Mouse (Mus musculus) heart, embryonic 15.5 days (tissue): ENCODE data around the gene Camta1. TPM values are rescaled to one million over a fixed set of nuclear protein-coding genes. Genes with fewer than 3 reads are reported as not detected.
A peak's percentile ranks its signal among the peaks of the same experiment; 100 is the strongest.

Experiments used
- ATAC-seq: fragments of 200-750 bp; cut with Nextera tagmentation; replicated peaks from 2 replicates; pipeline ENCODE4 v1.8.0; 2017; ENCODE audit warnings: low read depth, moderate TSS enrichment; ENCODE audit not compliant: insufficient number of reproducible peaks, insufficient read depth, low FRiP score
- H3K27ac ChIP-seq: fragments of 300-500 bp; sonication (generic); 2 replicates; pipeline ENCODE4 v1.5.1; 2015; ENCODE audit warnings: mild to moderate bottlenecking, inconsistent platforms
- H3K27me3 ChIP-seq: fragments of 300-500 bp; sonication (generic); 2 replicates; pipeline ENCODE4 v1.6.1; 2015; ENCODE audit warnings: inconsistent platforms
- H3K36me3 ChIP-seq: fragments of 300-500 bp; sonication (generic); 2 replicates; pipeline ENCODE4 v1.6.1; 2015; ENCODE audit warnings: mild to moderate bottlenecking, inconsistent platforms
- H3K4me1 ChIP-seq: fragments of 300-500 bp; sonication (generic); replicated peaks from 2 replicates; pipeline ENCODE4 v1.6.1; 2015; ENCODE audit warnings: inconsistent platforms
- H3K4me2 ChIP-seq: fragments of 300-500 bp; sonication (generic); 2 replicates; pipeline ENCODE4 v1.6.1; 2015; ENCODE audit warnings: inconsistent platforms, mild to moderate bottlenecking, moderate library complexity
- H3K4me3 ChIP-seq: fragments of 300-500 bp; sonication (generic); 2 replicates; pipeline ENCODE4 v1.5.1; 2015; ENCODE audit warnings: mild to moderate bottlenecking, inconsistent platforms
- H3K9ac ChIP-seq: fragments of 300-500 bp; sonication (generic); 2 replicates; pipeline ENCODE4 v1.6.1; 2015; ENCODE audit warnings: mild to moderate bottlenecking, inconsistent platforms
- H3K9me3 ChIP-seq: fragments of 300-500 bp; sonication (generic); replicated peaks from 2 replicates; pipeline ENCODE4 v1.6.1; 2016; ENCODE audit warnings: inconsistent platforms
- WGBS: fragments of 180-500 bp; shearing (Covaris S2); methylation state at CpG from one replicate; pipeline ENCODE4 v1.1.7; 2015; ENCODE audit warnings: mixed read lengths; 5-methylcytosine and 5-hydroxymethylcytosine counted together
- polyA plus RNA-seq: library from polyadenylated mRNA; unstranded; fragments of >200 nt; fragmentation: Nextera tagmentation; extraction: Ambion mirVana; gene quantifications from 2 replicates; pipeline ENCODE4 v1.2.1, GENCODE M21; 2015

Gene Camta1
- polyA plus RNA-seq, 1 experiment from 2014 or later, result 165 TPM

GRCm38 (mm10) chr4:151310056-151310685 is 551.5 kb downstream of the Camta1 start:
- H3K27me3 ChIP-seq, result no peaks in the 10 kb centered on the region
- 58% methylated on average over 12 of the region's 12 CpGs for WGBS

DNA sequence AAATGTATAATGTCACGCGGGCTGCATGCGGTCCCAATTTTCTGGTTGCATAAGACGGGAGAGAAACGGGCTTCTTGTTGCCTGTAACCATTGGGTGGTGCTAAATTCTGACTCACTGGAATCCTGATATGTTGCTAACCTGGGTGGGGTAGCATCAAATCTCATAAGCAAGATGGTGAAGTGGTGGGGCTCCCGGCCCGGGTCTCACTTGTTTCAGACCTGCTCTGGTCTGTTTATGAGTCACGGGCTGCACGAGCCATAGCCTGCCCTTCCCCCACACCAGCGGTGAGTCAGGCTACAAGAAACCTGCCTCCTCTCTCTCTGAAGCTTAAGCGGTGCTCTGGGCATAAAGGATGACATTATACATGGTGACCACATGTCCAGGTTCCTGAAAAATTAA is 554.8 kb downstream of the Camta1 start:
- no peak for ATAC-seq
- 82% methylated on average over 11 of the region's 11 CpGs for WGBS
- no peak overlapping the region for H3K4me3 ChIP-seq

More at GRCm38 (mm10) chr4:151310056-151310685, 551.5 kb downstream of the Camta1 start:
- H3K4me2 ChIP-seq, result no peak overlapping the region
- no peak overlapping the region for H3K4me3 ChIP-seq
- no peak overlapping the region for H3K27ac ChIP-seq
- H3K36me3 ChIP-seq, result no peaks in the 10 kb centered on the region
- H3K9me3 ChIP-seq, result no peaks in the 10 kb centered on the region
- H3K4me1 ChIP-seq, result no peaks in the 10 kb centered on the region
- no peak for ATAC-seq
- no peak overlapping the region for H3K9ac ChIP-seq

DNA sequence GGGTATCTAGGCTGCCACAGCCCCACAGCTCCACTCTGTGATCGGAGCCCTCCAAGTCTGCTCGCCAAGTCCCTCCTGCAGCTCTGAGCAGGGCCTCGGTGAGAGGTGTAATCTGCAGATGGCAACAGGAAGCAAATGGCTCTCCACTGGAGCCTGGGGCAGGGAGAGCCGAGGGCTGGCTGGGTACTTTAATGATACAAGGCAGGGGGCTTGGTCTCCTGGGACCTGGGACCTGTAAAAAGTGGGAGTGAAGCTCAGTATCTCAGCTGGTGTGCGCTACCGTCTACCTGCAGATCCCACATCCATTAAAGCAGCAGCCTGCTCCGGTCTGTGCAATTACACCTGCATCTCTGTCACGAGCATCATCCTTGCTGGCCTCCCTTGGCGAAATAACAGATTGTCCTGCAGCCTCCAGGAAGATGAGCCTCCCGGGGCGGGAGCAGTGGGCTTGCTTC is 555.3 kb downstream of the Camta1 start:
- H3K4me1 ChIP-seq, result peaks cover 13% of the 10 kb centered on the region
- WGBS, result 50% methylated on average over 11 of the region's 11 CpGs
- no peak overlapping the region for H3K4me2 ChIP-seq
- H3K27ac ChIP-seq, result no peak overlapping the region
- H3K36me3 ChIP-seq, result no peaks in the 10 kb centered on the region
- no peak overlapping the region for H3K4me3 ChIP-seq
- ATAC-seq, result no peak
- H3K9me3 ChIP-seq, result no peaks in the 10 kb centered on the region
- H3K27me3 ChIP-seq, result no peaks in the 10 kb centered on the region; the same call in 1 of the 2 replicates
- no peak overlapping the region for H3K9ac ChIP-seq

More for the DNA sequence above, 554.8 kb downstream of the Camta1 start:
- Histone ChIP-seq H3K27ac (no peak overlapping the region), H3K4me2 (no peak overlapping the region), H3K4me1 (peaks cover 12% of the 10 kb centered on the region), H3K9me3 (no peaks in the 10 kb centered on the region), H3K9ac (no peak overlapping the region), H3K27me3 (no peaks in the 10 kb centered on the region), H3K36me3 (no peaks in the 10 kb centered on the region)

GRCm38 (mm10) chr4:151305761-151306160 is 555.9 kb downstream of the Camta1 start:
- no peak overlapping the region for H3K4me2 ChIP-seq
- no peak overlapping the region for H3K27ac ChIP-seq
- H3K4me1 ChIP-seq, result peaks cover 14% of the 10 kb centered on the region
- no peak overlapping the region for H3K9ac ChIP-seq
- 76% methylated on average over 6 of the region's 6 CpGs for WGBS
- no peak overlapping the region for H3K4me3 ChIP-seq
- H3K9me3 ChIP-seq, result no peaks in the 10 kb centered on the region
- no peaks in the 10 kb centered on the region for H3K36me3 ChIP-seq
- no peak for ATAC-seq
- no peaks in the 10 kb centered on the region; the same call in 1 of the 2 replicates for H3K27me3 ChIP-seq

DNA sequence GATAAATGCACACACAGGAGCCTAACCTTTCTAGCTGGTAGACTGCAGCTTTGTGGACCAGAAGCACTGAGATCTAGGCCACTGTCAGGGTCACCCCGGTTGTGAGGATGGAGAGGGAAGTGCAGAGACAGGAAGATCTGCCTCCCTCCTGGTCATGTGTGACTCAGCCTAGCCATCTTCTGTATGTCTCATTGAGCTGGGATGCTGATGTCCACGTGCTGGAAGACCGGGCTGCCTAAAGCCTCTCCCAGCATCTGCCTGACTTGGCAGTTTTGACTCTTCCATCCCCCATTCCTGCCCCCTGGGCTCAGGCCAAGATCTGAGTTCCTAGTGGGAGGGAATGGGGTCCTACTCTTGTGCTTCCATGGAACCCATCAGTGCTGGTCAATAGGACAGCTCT is 557.7 kb downstream of the Camta1 start:
- Histone ChIP-seq H3K4me2 (no peak overlapping the region), H3K9me3 (no peaks in the 10 kb centered on the region), H3K27ac (no peak overlapping the region), H3K27me3 (no peaks in the 10 kb centered on the region; the same call in none of the 2 replicates), H3K4me3 (no peak overlapping the region), H3K9ac (no peak overlapping the region), H3K4me1 (peaks cover 22% of the 10 kb centered on the region), H3K36me3 (no peaks in the 10 kb centered on the region)
- ATAC-seq, result no peak
- 82% methylated on average over 3 of the region's 3 CpGs for WGBS

GRCm38 (mm10) chr4:151303436-151303835 is 558.2 kb downstream of the Camta1 start:
- ATAC-seq, result no peak
- Histone ChIP-seq H3K36me3 (no peaks in the 10 kb centered on the region), H3K27me3 (no peaks in the 10 kb centered on the region; the same call in none of the 2 replicates), H3K9ac (no peak overlapping the region), H3K4me3 (no peak overlapping the region), H3K4me2 (no peak overlapping the region), H3K4me1 (peaks cover 27% of the 10 kb centered on the region), H3K27ac (no peak overlapping the region), H3K9me3 (no peaks in the 10 kb centered on the region)
- WGBS, result 66% methylated on average over 5 of the region's 5 CpGs

GRCm38 (mm10) chr4:151302195-151303126 is 559.2 kb downstream of the Camta1 start:
- Histone ChIP-seq H3K9ac (no peak overlapping the region), H3K4me2 (no peak overlapping the region; the same call in 1 of the 2 replicates), H3K27ac (peak overlapping the region; percentile 44; the same call in 1 of the 2 replicates), H3K27me3 (no peaks in the 10 kb centered on the region; the same call in none of the 2 replicates), H3K36me3 (no peaks in the 10 kb centered on the region), H3K4me1 (peaks cover 33% of the 10 kb centered on the region), H3K9me3 (no peaks in the 10 kb centered on the region), H3K4me3 (no peak overlapping the region)
- peak; percentile 12; the same call in 1 of the 2 replicates for ATAC-seq
- WGBS, result 33% methylated on average over 11 of the region's 11 CpGs

DNA sequence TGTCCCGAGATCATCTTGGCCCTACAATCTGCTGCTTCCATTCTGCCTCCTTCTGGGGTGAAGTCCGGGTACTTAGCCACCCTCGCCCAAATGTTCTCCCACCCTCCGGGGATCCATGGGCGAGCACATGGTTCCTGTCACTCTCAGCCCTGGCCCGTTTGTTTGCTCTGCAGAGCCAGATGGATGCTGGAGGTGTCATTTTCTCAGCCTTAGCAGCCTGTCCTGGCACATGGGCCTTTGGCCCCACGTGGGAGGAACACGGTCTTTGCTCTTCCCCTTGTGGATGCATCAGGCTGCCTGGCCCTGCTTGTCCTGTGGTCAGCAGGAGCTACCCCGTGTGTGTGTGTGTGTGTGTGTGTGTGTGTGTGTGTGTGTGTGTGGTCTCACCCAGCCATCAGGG is 560.3 kb downstream of the Camta1 start:
- H3K4me1 ChIP-seq, result peaks cover 38% of the 10 kb centered on the region
- no peaks in the 10 kb centered on the region; the same call in none of the 2 replicates for H3K27me3 ChIP-seq
- no peak for ATAC-seq
- H3K9me3 ChIP-seq, result no peaks in the 10 kb centered on the region
- no peak overlapping the region for H3K27ac ChIP-seq
- no peak overlapping the region for H3K4me3 ChIP-seq
- H3K36me3 ChIP-seq, result no peaks in the 10 kb centered on the region
- no peak overlapping the region for H3K9ac ChIP-seq
- WGBS, result 43% methylated on average over 9 of the region's 9 CpGs
- no peak overlapping the region for H3K4me2 ChIP-seq

DNA sequence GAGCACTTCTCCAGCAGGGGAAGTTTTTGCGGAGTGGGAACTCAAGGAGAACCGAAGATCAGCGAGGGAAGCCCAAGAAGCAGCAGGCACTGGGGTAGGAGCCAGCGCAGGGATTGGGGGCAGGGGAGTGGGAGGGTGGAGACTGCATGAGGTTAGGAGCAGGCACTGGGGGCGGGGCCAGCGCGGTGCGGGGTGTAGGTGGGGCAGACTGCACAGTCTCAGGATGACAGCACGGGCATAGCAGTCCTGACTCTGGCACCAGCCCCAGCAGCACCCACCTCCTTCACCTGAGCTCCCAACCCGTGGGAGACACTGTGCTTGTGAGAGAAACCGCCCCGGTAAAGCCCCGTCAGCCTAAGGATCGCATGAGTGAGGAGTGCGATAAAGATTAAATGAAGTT is 561.0 kb downstream of the Camta1 start:
- Histone ChIP-seq H3K9ac (no peak overlapping the region), H3K4me1 (peaks cover 44% of the 10 kb centered on the region), H3K4me2 (no peak overlapping the region), H3K36me3 (no peaks in the 10 kb centered on the region), H3K9me3 (no peaks in the 10 kb centered on the region), H3K27me3 (no peaks in the 10 kb centered on the region; the same call in none of the 2 replicates), H3K4me3 (no peak overlapping the region), H3K27ac (no peak overlapping the region)
- 13% methylated on average over 15 of the region's 15 CpGs for WGBS
- no peak for ATAC-seq

DNA sequence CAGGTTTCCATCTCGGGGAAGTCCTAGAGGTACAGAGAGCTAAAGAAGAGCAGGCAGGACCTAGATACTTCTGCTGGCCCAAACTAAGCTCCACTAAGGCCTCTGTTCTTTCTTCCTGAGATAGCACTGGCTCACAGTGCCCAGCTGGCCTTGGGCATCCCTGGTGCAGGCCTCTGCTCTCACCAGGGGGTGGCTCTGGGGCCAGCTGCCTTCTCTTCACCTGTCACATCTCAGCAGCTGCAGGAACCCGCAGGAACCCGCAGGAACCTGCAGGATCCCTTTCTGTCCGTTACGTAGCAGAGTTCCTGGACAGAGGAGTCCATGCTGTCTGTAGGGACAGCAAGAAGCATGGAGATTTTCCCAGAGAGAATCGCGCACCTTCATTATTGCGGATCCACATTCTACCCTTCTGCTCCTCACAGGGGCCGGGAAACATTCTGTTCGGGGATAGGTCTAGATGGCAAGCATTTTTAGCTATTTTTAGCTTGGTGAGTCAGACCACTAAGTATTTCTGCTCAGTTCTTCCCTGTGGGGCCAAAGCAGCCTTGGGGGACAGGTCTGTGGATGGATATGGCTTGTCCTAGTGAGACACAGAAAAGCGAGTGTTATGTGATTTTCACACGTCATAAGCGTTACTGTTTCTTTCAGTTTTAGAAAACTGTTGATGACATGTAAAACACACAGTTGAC is 566.0 kb downstream of the Camta1 start:
- H3K9ac ChIP-seq, result no peak overlapping the region
- 42% methylated on average over 13 of the region's 13 CpGs for whole genome bisulfite sequencing

More for the DNA sequence above, 566.0 kb downstream of the Camta1 start:
- Histone ChIP-seq H3K4me3 (0 out of 2 replicates have a peak overlapping the region, but pooled peaks have one; percentile 4), H3K36me3 (no peaks in the 10 kb centered on the region), H3K4me2 (peak overlapping the region; percentile 50), H3K9me3 (no peaks in the 10 kb centered on the region), H3K4me1 (peaks cover 36% of the 10 kb centered on the region), H3K27me3 (peaks cover 3% of the 10 kb centered on the region; the same call in 1 of the 2 replicates), H3K27ac (peak overlapping the region; percentile 77)
- ATAC-seq, result peak; percentile 74; the same call in 1 of the 2 replicates
